In genomic region chr9:96890266-96890665, GRCm38 (mm10) we compare ENCODE assay signal across 9 mouse cellular contexts. TPM values are rescaled to one million over a fixed set of nuclear protein-coding genes. Genes with fewer than 3 reads are reported as not detected.
DNase-seq lines count a peak whose midpoint lies in the region; ATAC-seq lines count a peak whose summit lies in the region.
"Had no signal": no experiment of that assay in that cellular context is flagged by ENCODE, and none has a peak within 500 bp of the region (broad histone marks: within the 10 kb centered on the region; RNA-seq: fewer than 3 reads in every experiment).

No protein-coding gene starts in this region.

- no peak for ATAC-seq in CD4-positive, CD25-positive, alpha-beta regulatory T cell, adult 4 months
- ATAC-seq in neural tube, embryonic 12.5 days (ENCODE audit: low FRiP score, low read depth): no peak
- ATAC-seq in hindbrain, embryonic 15.5 days (ENCODE audit: low FRiP score, low read depth): no peak
- no peak for ATAC-seq in neural tube, embryonic 14.5 days (ENCODE audit: low read depth)

- H3K36me3 ChIP-seq in neural tube, embryonic 12.5 days: no peaks in the 10 kb centered on the region
- no peaks in the 10 kb centered on the region for H3K36me3 ChIP-seq in hindbrain, embryonic 15.5 days
- H3K36me3 ChIP-seq in neural tube, embryonic 14.5 days (ENCODE audit: control insufficient read depth, insufficient read depth, low read length): no peaks in the 10 kb centered on the region

- H3K27ac ChIP-seq in neural tube, embryonic 12.5 days: no peak overlapping the region
- peak overlapping the region; percentile 76 for H3K27ac ChIP-seq in hindbrain, embryonic 15.5 days (replicated peaks)
- H3K27ac ChIP-seq in neural tube, embryonic 14.5 days (ENCODE audit: low read depth, low read length): no peak overlapping the region

- H3K4me2 ChIP-seq in neural tube, embryonic 12.5 days (replicated peaks): peak overlapping the region; percentile 95
- peak overlapping the region; percentile 89 for H3K4me2 ChIP-seq in hindbrain, embryonic 15.5 days
- peak overlapping the region; percentile 16; the same call in 1 of the 2 replicates for H3K4me2 ChIP-seq in neural tube, embryonic 14.5 days (ENCODE audit: low read depth, low read length)

- 69% methylated on average over 6 of the region's 6 CpGs for WGBS in neural tube, embryonic 12.5 days
- WGBS in hindbrain, embryonic 15.5 days: 57% methylated on average over 6 of the region's 6 CpGs
- WGBS in neural tube, embryonic 14.5 days: 53% methylated on average over 6 of the region's 6 CpGs

- no peak overlapping the region for H3K9ac ChIP-seq in neural tube, embryonic 12.5 days
- no peak overlapping the region for H3K9ac ChIP-seq in hindbrain, embryonic 15.5 days
- H3K9ac ChIP-seq in neural tube, embryonic 14.5 days (replicated peaks; ENCODE audit: low read depth, low read length): peak overlapping the region; percentile 74; the same call in 1 of the 2 replicates

- peak; percentile 7 for DNase-seq in CD4-positive, CD25-positive, alpha-beta regulatory T cell, adult 2 months (ENCODE audit: low read depth, low spot score)
- no peak for DNase-seq in neural tube, embryonic 10.5 days (ENCODE audit: extremely low spot score, low spot score)
- DNase-seq in adrenal gland, adult 8-10 months: no peak
- DNase-seq in adrenal gland, postnatal 25 days: no peak

- peaks cover 45% of the 10 kb centered on the region for H3K4me1 ChIP-seq in neural tube, embryonic 12.5 days
- peaks cover 66% of the 10 kb centered on the region for H3K4me1 ChIP-seq in hindbrain, embryonic 15.5 days (replicated peaks)
- peaks cover 37% of the 10 kb centered on the region for H3K4me1 ChIP-seq in neural tube, embryonic 14.5 days (ENCODE audit: control insufficient read depth, insufficient read depth, low read length)

- H3K27me3 ChIP-seq in neural tube, embryonic 12.5 days (replicated peaks): 0 out of 2 replicates have a peak, but pooled peaks cover 5% of the 10 kb centered on the region
- no peaks in the 10 kb centered on the region for H3K27me3 ChIP-seq in hindbrain, embryonic 15.5 days
- no peaks in the 10 kb centered on the region for H3K27me3 ChIP-seq in neural tube, embryonic 14.5 days (ENCODE audit: control insufficient read depth, insufficient read depth, low read length)
- H3K27me3 ChIP-seq: Patski had no signal

- no peak overlapping the region for H3K4me3 ChIP-seq in neural tube, embryonic 12.5 days
- H3K4me3 ChIP-seq in hindbrain, embryonic 15.5 days: peak overlapping the region; percentile 68; the same call in 1 of the 2 replicates
- H3K4me3 ChIP-seq in neural tube, embryonic 14.5 days (ENCODE audit: low read depth, low read length): no peak overlapping the region

- H3K9me3 ChIP-seq in neural tube, embryonic 12.5 days: no peaks in the 10 kb centered on the region
- no peaks in the 10 kb centered on the region for H3K9me3 ChIP-seq in hindbrain, embryonic 15.5 days
- H3K9me3 ChIP-seq in neural tube, embryonic 14.5 days (ENCODE audit: control insufficient read depth, low read length): no peaks in the 10 kb centered on the region

RNA-seq across cellular contexts. Expression of gene Pxylp1, which starts 2.2 kb away (rescaled TPM):
- 10 to 100 TPM in 1 of 2 experiments, 1 to 10 TPM in 1; 9.4 to 12.0 TPM for polyA plus RNA-seq in CD4-positive, CD25-positive, alpha-beta regulatory T cell, adult 4 months (2017; shearing (Covaris generic))
- polyA plus RNA-seq in neural tube, embryonic 12.5 days (2016; fragmentation: Nextera tagmentation; extraction: Ambion mirVana): 41.2 and 42.6 TPM in 2 replicates
- polyA plus RNA-seq in hindbrain, embryonic 15.5 days (2015; fragmentation: Nextera tagmentation; extraction: Ambion mirVana): 32.6 and 39.0 TPM in 2 replicates
- polyA plus RNA-seq in neural tube, embryonic 14.5 days (2014; fragmentation: Nextera tagmentation; extraction: Ambion mirVana): 29.5 and 30.3 TPM in 2 replicates
- total RNA-seq in adrenal gland, adult 8-10 months (2022): 10 to 100 TPM in 2 of 4 experiments, 1 to 10 TPM in 2; 7.7 to 16.5 (median 12.9) TPM
- 7.8 and 13.1 TPM in 2 replicates for total RNA-seq in adrenal gland, postnatal 25 days (2021)

Comparison
In these comparisons a context has a peak if more than half of its experiments do, and no peak if none do; other contexts are left out.
1. H3K4me2 ChIP-seq: peak in every context shown above with its lines; median percentile 95 in neural tube, embryonic 12.5 days; 89 in hindbrain, embryonic 15.5 days; 16 in neural tube, embryonic 14.5 days.